Mouse (Mus musculus) 3134 (cell line): ENCODE data around the gene Washc2.

Experiments used
- DNase-seq: peaks from one replicate; pipeline ENCODE4 v3.0.0-alpha.2; 2011; ENCODE audit warnings: low spot score; ENCODE audit not compliant: insufficient read length; ENCODE audit errors: extremely low read depth

The Washc2 gene

GRCm38 (mm10) chr6:116260481-116260880, 52.6 kb downstream of the Washc2 start:
- no peak for DNase-seq

GRCm38 (mm10) chr6:116262824-116263223, 55.0 kb downstream of the Washc2 start:
- no peak for DNase-seq

- DNase-seq = peak; percentile 91
Observed at GRCm38 (mm10) chr6:116264018-116264651, 56.3 kb downstream of the Washc2 start, which contains the start of gene Zfand4. Gene Zfand4, plus strand, starts transcription at chr6:116264222.

- peak; percentile 34 for DNase-seq
Observed at GRCm38 (mm10) chr6:116264836-116265235, 57.0 kb downstream of the Washc2 start.

- DNase-seq = no peak
Observed at GRCm38 (mm10) chr6:116265603-116266002, 57.8 kb downstream of the Washc2 start.

GRCm38 (mm10) chr6:116266273-116267109, 58.7 kb downstream of the Washc2 start:
- DNase-seq = peak; percentile 70

- DNase-seq = no peak
Observed at GRCm38 (mm10) chr6:116267110-116267423, 59.2 kb downstream of the Washc2 start.

- no peak for DNase-seq
Observed at GRCm38 (mm10) chr6:116275695-116276094, 67.9 kb downstream of the Washc2 start.

GRCm38 (mm10) chr6:116278679-116279317, 71.0 kb downstream of the Washc2 start:
- DNase-seq = no peak

- DNase-seq = no peak
Observed at GRCm38 (mm10) chr6:116281014-116281413, 73.2 kb downstream of the Washc2 start.

GRCm38 (mm10) chr6:116282546-116282945, 74.7 kb downstream of the Washc2 start:
- peak; percentile 35 for DNase-seq

- no peak for DNase-seq
Observed at GRCm38 (mm10) chr6:116283280-116283679, 75.4 kb downstream of the Washc2 start.

GRCm38 (mm10) chr6:116286321-116286720, 78.5 kb downstream of the Washc2 start:
- no peak for DNase-seq

- DNase-seq = no peak
Observed at GRCm38 (mm10) chr6:116286870-116287575, 79.2 kb downstream of the Washc2 start.

- DNase-seq = no peak
Observed at GRCm38 (mm10) chr6:116311411-116311810, 103.6 kb downstream of the Washc2 start.
